Mouse (Mus musculus) forebrain, postnatal 0 days (tissue): Measurements from ENCODE around the gene Chmp5. TPM values are rescaled to one million over a fixed set of nuclear protein-coding genes. Genes with fewer than 3 reads are reported as not detected.

Experiments used
- ATAC-seq: fragments of 200-750 bp; cut with Nextera tagmentation; 2 replicates; pipeline ENCODE4 v1.8.0; 2017; ENCODE audit warnings: mild to moderate bottlenecking, moderate library complexity
- DNase-seq: peaks from one replicate; pipeline ENCODE4 v3.0.0-alpha.2; 2015
- H3K27ac ChIP-seq: fragments of 300-500 bp; sonication (generic); 2 replicates; pipeline ENCODE4 v1.5.1; 2014; ENCODE audit warnings: low read depth, mild to moderate bottlenecking, antibody characterized with exemption, low read length, moderate library complexity, mixed read lengths
- H3K27me3 ChIP-seq: fragments of 300-500 bp; sonication (generic); 2 replicates; pipeline ENCODE4 v1.6.1; 2014; ENCODE audit warnings: mild to moderate bottlenecking, low read length, mixed read lengths; ENCODE audit not compliant: insufficient read depth
- H3K36me3 ChIP-seq: fragments of 300-500 bp; sonication (generic); 2 replicates; pipeline ENCODE4 v1.6.1; 2014; ENCODE audit warnings: mild to moderate bottlenecking, moderate library complexity; ENCODE audit not compliant: insufficient read depth
- H3K4me1 ChIP-seq: fragments of 300-500 bp; sonication (generic); 2 replicates; pipeline ENCODE4 v1.6.1; 2014; ENCODE audit warnings: antibody characterized with exemption; ENCODE audit not compliant: insufficient read depth
- H3K4me2 ChIP-seq: fragments of 300-500 bp; sonication (generic); 2 replicates; pipeline ENCODE4 v1.6.1; 2014; ENCODE audit warnings: low read depth, mild to moderate bottlenecking, moderate library complexity
- H3K4me3 ChIP-seq: fragments of 300-500 bp; sonication (generic); 2 replicates; pipeline ENCODE4 v1.5.1; 2014; ENCODE audit warnings: low read depth, low read length, mixed read lengths
- H3K9ac ChIP-seq: fragments of 300-500 bp; sonication (generic); 2 replicates; pipeline ENCODE4 v1.6.1; 2014; ENCODE audit warnings: mild to moderate bottlenecking
- H3K9me3 ChIP-seq: fragments of 300-500 bp; sonication (generic); 2 replicates; pipeline ENCODE4 v1.6.1; 2016; ENCODE audit warnings: low read length
- CTCF ChIP-seq: sonication (generic); IDR thresholded peaks from 2 replicates; pipeline ENCODE4 v1.5.1; 2016; ENCODE audit warnings: antibody characterized with exemption, control low read depth, low read depth
- WGBS: fragments of 180-500 bp; shearing (Covaris S2); extraction: QIAGEN DNeasy Blood & Tissue Kit; methylation state at CpG from one replicate; pipeline ENCODE4 v1.1.7; 2014; 5-methylcytosine and 5-hydroxymethylcytosine counted together
- microRNA-seq, 2 experiments: library from miRNA; unstranded; fragments of <30 nt; microRNA quantifications; one replicate each; pipeline ENCODE4; 2016
- polyA plus RNA-seq: library from polyadenylated mRNA; unstranded; fragments of >200 nt; fragmentation: Nextera tagmentation; extraction: Ambion mirVana; gene quantifications from 2 replicates; pipeline ENCODE4 v1.2.1, GENCODE M21; 2015
- total RNA-seq: library from RNA; depleted of rRNA; stranded (reverse); fragments of >200 nt; gene quantifications from 2 replicates; pipeline ENCODE4 v1.2.3, GENCODE M21; 2014; rRNA removed

Gene Chmp5
- total and polyA plus RNA-seq, 2 experiments from 2014 or later = 94.8 to 146 TPM

DNA sequence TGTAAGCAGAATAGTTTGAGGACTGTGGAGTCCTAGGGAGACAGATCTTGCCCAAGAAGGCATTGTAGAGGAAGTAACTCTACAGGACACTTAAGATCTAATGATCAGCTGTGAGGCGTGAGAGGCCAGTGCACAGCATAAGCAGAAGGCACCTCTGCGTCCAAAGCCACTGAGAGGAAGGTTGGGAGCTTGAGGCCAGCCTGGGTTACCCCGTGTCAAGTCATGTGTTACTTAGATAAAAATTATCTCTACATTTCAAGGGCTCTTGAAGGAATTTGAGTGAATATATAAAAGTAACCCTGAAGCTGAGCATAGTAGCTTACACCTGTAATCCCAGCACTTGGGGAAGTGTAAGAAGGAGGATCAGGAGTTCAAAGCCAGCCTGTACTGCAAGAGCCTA, 65.1 kb downstream of the Chmp5 start:
- H3K9me3 ChIP-seq = no peaks in the 10 kb centered on the region
- no peaks in the 10 kb centered on the region for H3K4me1 ChIP-seq
- no peak for TF ChIP-seq CTCF
- no peak for DNase-seq
- no peak for ATAC-seq
- no peak overlapping the region for H3K4me3 ChIP-seq
- peaks cover 75% of the 10 kb centered on the region for H3K36me3 ChIP-seq
- H3K27ac ChIP-seq = no peak overlapping the region
- no peaks in the 10 kb centered on the region for H3K27me3 ChIP-seq
- H3K9ac ChIP-seq = no peak overlapping the region
- 96% methylated on average over 3 of the region's 3 CpGs for WGBS
- H3K4me2 ChIP-seq = no peak overlapping the region

Small RNAs within 50 kb of the gene (microRNA-seq; reads per million reads assigned to microRNA genes)
- 3.3 to 5.4 reads per million in 2 experiments for gene Mir3094

Other genes starting within 250 kb of the Chmp5 start
- 22.5 and 26.7 TPM in 2 replicates for gene Aptx, start 245.2 kb upstream of the Chmp5 start, total RNA-seq
- gene Aptx, start 245.2 kb upstream of the Chmp5 start, polyA plus RNA-seq = 35.8 and 37.9 TPM in 2 replicates
- 185 and 197 TPM in 2 replicates for gene Dnaja1, start 226.3 kb upstream of the Chmp5 start, total RNA-seq
- 622 and 667 TPM in 2 replicates for gene Dnaja1, start 226.3 kb upstream of the Chmp5 start, polyA plus RNA-seq
- 92.8 and 97.8 TPM in 2 replicates for gene Smu1, start 190.5 kb upstream of the Chmp5 start, total RNA-seq
- 118 and 119 TPM in 2 replicates for gene Smu1, start 190.5 kb upstream of the Chmp5 start, polyA plus RNA-seq
- 6.8 and 10.0 TPM in 2 replicates for gene B4galt1, start 94.4 kb upstream of the Chmp5 start, total RNA-seq
- 4.6 and 4.9 TPM in 2 replicates for gene B4galt1, start 94.4 kb upstream of the Chmp5 start, polyA plus RNA-seq
- gene Spink4, start 28.4 kb upstream of the Chmp5 start, total RNA-seq = not detected in 2 replicates
- gene Spink4, start 28.4 kb upstream of the Chmp5 start, polyA plus RNA-seq = not detected in 2 replicates
- gene Bag1, start 113 bp upstream of the Chmp5 start, total RNA-seq = 116 and 174 TPM in 2 replicates
- gene Bag1, start 113 bp upstream of the Chmp5 start, polyA plus RNA-seq = 201 and 203 TPM in 2 replicates
- gene Nfx1, start 22.5 kb downstream of the Chmp5 start, total RNA-seq = 80.3 and 92.1 TPM in 2 replicates
- gene Nfx1, start 22.5 kb downstream of the Chmp5 start, polyA plus RNA-seq = 55.2 and 68.4 TPM in 2 replicates
- not detected in 2 replicates for gene Aqp7, start 99.7 kb downstream of the Chmp5 start, total RNA-seq
- gene Aqp7, start 99.7 kb downstream of the Chmp5 start, polyA plus RNA-seq = not detected in 2 replicates
- 0.23 TPM in 1 of 2 replicates, not detected in the other for gene Aqp3, start 149.8 kb downstream of the Chmp5 start, total RNA-seq
- gene Aqp3, start 149.8 kb downstream of the Chmp5 start, polyA plus RNA-seq = 0.13 and 0.36 TPM in 2 replicates
- 54.3 and 81.8 TPM in 2 replicates for gene Nol6, start 176.0 kb downstream of the Chmp5 start, total RNA-seq
- gene Nol6, start 176.0 kb downstream of the Chmp5 start, polyA plus RNA-seq = 39.1 and 46.0 TPM in 2 replicates
- 55.8 and 67.6 TPM in 2 replicates for gene Ube2r2, start 187.3 kb downstream of the Chmp5 start, total RNA-seq
- gene Ube2r2, start 187.3 kb downstream of the Chmp5 start, polyA plus RNA-seq = 39.1 and 46.7 TPM in 2 replicates